Mouse (Mus musculus): Measurements from ENCODE around the gene Col4a4. TPM values are rescaled to one million over a fixed set of nuclear protein-coding genes. Genes with fewer than 3 reads are reported as not detected.

Col4a4 gene
- total RNA-seq, 2 experiments from 2014 or later, result 0.61 to 1.00 TPM

- Histone ChIP-seq H3K27ac (no peak overlapping the region), H3K4me3 (no peak overlapping the region)
- TF ChIP-seq CTCF (conservative IDR thresholded peaks at IDR 0.05), result no peak
- DNase-seq (ENCODE audit: low spot score in 2 of 2), result no peak
Observed at GRCm38 (mm10) chr1:82412085-82412484, 174.6 kb downstream of the Col4a4 start.

GRCm38 (mm10) chr1:82411521-82411920 lies 175.1 kb downstream of the Col4a4 start:
- no peak for TF ChIP-seq CTCF (conservative IDR thresholded peaks at IDR 0.05)

GRCm38 (mm10) chr1:82410548-82410947 lies 176.1 kb downstream of the Col4a4 start:
- no peak overlapping the region for H3K27ac ChIP-seq
- TF ChIP-seq CTCF (conservative IDR thresholded peaks at IDR 0.05), result no peak
- DNase-seq (ENCODE audit: low spot score in 2 of 2), result no peak
- H3K4me3 ChIP-seq, result no peak overlapping the region

More at GRCm38 (mm10) chr1:82411521-82411920, 175.1 kb downstream of the Col4a4 start:
- no peak overlapping the region for H3K27ac ChIP-seq
- no peak for DNase-seq (ENCODE audit: low spot score in 2 of 2)
- no peak overlapping the region for H3K4me3 ChIP-seq

GRCm38 (mm10) chr1:82409271-82409670 lies 177.4 kb downstream of the Col4a4 start:
- no peak overlapping the region for H3K27ac ChIP-seq
- no peak for DNase-seq (ENCODE audit: low spot score in 2 of 2)
- no peak overlapping the region for H3K4me3 ChIP-seq
- no peak for TF ChIP-seq CTCF (conservative IDR thresholded peaks at IDR 0.05)

GRCm38 (mm10) chr1:82407786-82408185 lies 178.9 kb downstream of the Col4a4 start:
- DNase-seq (ENCODE audit: low spot score in 2 of 2), result no peak
- Histone ChIP-seq H3K27ac (no peak overlapping the region), H3K4me3 (no peak overlapping the region)
- no peak for TF ChIP-seq CTCF (conservative IDR thresholded peaks at IDR 0.05)

Other genes starting within 250 kb of the Col4a4 start
- under 1 TPM; 0.32 to 0.46 TPM for gene Col4a3, start 72 bp upstream of the Col4a4 start, total RNA-seq (2021)
- gene Mff, start 138.0 kb upstream of the Col4a4 start, total RNA-seq (2021), result 100 to 1,000 TPM; 228 to 231 TPM
- not detected for gene Tm4sf20, start 181.6 kb upstream of the Col4a4 start, total RNA-seq (2021)
- gene Gm47791, start 184.4 kb upstream of the Col4a4 start, total RNA-seq (2021), result not detected